Mouse (Mus musculus): ENCODE data around the gene Glb1l.

DNA sequence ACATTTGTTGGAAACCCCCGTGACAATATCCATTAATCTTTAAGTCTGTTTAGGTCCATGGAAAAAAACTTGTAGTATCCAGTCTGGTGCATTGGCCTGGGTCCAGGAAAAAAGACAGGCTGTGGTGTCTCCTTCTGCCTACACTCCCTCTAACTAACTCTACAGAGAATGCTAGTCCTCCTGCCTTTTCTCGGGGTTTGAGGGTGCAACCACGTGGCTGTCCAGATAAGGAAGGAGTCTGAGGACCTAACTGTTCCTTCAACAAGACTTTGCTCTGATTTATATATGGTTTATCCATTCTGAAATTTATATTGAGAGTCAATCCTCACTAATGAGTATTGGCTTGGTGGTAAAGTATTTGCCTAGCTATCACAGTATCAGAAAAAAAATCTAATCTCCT lies 54.8 kb downstream of the Glb1l start:
- TF ChIP-seq CTCF (IDR thresholded peaks at IDR 0.05; ENCODE audit: insufficient read depth, low read depth, low read length) (no peak), POLR2A (IDR thresholded peaks at IDR 0.05; ENCODE audit: insufficient read depth, low read depth, low read length) (no peak)
